ENCODE assay signal across 23 mouse cellular contexts in the genomic region with DNA sequence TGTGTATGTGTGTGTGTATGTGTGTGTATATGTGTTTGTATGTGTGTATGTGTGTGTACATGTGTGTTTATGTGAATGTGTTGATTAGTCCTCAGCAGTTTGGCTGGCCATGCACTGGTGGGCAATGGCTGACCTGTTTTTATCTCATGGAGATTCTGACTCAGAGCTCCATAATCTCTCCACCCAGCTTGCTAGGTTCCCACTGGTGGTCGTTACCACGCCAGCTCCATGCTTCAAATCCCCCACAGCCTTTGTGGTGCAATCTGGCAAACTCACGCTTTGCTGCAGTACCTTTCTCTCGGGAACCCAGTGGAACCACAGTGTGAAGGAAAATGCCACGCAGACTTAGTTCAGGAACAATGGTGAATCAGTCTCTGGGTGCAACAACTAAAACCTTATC.
"Had no signal": no experiment of that assay in that cellular context is flagged by ENCODE, and none has a peak within 500 bp of the region (broad histone marks: within the 10 kb centered on the region; RNA-seq: fewer than 3 reads in every experiment).

No protein-coding gene starts in this region.

- H3K4me3 ChIP-seq: heart, adult 2 months; heart, embryonic 13.5 days; heart, embryonic 15.5 days; hindbrain, embryonic 13.5 days; hindbrain, embryonic 15.5 days; kidney, embryonic 15.5 days; limb, embryonic 13.5 days; limb, embryonic 15.5 days had no signal

- H3K4me1 ChIP-seq: hindbrain, embryonic 13.5 days; hindbrain, embryonic 15.5 days; limb, embryonic 13.5 days; limb, embryonic 15.5 days had no signal

- DNase-seq: gastrocnemius, postnatal 14 days; gastrocnemius, postnatal 36 days; heart, adult 11 months; heart, adult 2 months; heart, postnatal 14 days; heart, postnatal 36 days; kidney, adult 11 months; kidney, adult 2 months; kidney, adult 9 months; kidney, postnatal 14 days; kidney, postnatal 36 days; layer of hippocampus, adult 9-11 months; layer of hippocampus, postnatal 36 days; left cerebral cortex, postnatal 4 days had no signal

- H3K27ac ChIP-seq: heart, adult 2 months; heart, embryonic 13.5 days; heart, embryonic 15.5 days; hindbrain, embryonic 13.5 days; hindbrain, embryonic 15.5 days; hindbrain, postnatal 0 days; kidney, embryonic 15.5 days; kidney, postnatal 0 days; limb, embryonic 13.5 days; limb, embryonic 15.5 days had no signal

- H3K27me3 ChIP-seq: heart, embryonic 13.5 days; heart, embryonic 15.5 days; hindbrain, embryonic 13.5 days; hindbrain, embryonic 15.5 days; kidney, embryonic 15.5 days; limb, embryonic 13.5 days; limb, embryonic 15.5 days had no signal
